Mouse (Mus musculus) ES-Bruce4 (cell line): ENCODE data around the gene Rnf19b.

ENCODE experiments used
- CTCF ChIP-seq: IDR thresholded peaks from one replicate; pipeline ENCODE4 v1.8.1; 2011; ENCODE audit warnings: low read depth, low read length
- EP300 ChIP-seq: IDR thresholded peaks from 2 replicates; pipeline ENCODE4 v1.6.1; 2011; ENCODE audit warnings: low read depth, low read length; ENCODE audit not compliant: insufficient read depth
- POLR2A ChIP-seq: IDR thresholded peaks from one replicate; pipeline ENCODE4 v1.8.1; 2011; ENCODE audit warnings: low read length; ENCODE audit not compliant: insufficient read depth

DNA sequence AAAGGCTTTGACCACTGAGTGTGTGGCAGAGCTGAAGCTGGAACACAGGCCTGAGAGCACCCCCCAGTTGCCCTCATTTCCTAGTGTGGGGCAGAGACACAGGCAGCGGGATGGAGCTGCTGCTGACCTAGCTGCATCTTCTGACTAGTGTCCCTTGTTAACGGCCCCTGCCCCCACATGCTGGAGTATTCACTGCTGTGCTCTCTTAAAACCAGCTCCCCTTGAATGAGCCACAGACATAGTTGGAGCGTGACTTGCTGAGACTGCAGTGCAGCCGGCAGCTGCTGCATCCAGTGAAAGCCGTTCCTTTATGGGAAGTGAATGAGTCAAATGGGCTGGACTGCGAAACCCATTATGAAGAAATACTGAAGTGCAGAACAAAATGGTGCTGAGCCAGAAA lies 23.4 kb downstream of the Rnf19b start:
- TF ChIP-seq EP300 (no peak), POLR2A (no peak), CTCF (no peak)
